Mouse (Mus musculus) megakaryocyte, embryonic 14.5 days (primary cell): ENCODE data around the gene Zyg11a. TPM values are rescaled to one million over a fixed set of nuclear protein-coding genes. Genes with fewer than 3 reads are reported as not detected.
"Not testable (repeated sequence)": the region's sequence is repeated elsewhere in the genome, so short reads cannot be mapped to it uniquely, and the experiment has no call there.

Source experiments
- H3K27me3 ChIP-seq: replicated peaks from 2 replicates; pipeline ENCODE3; 2012; ENCODE audit warnings: inconsistent platforms
- H3K36me3 ChIP-seq: replicated peaks from 2 replicates; pipeline ENCODE3; 2012; ENCODE audit warnings: low read length, inconsistent platforms, mixed read lengths
- H3K4me1 ChIP-seq: 2 replicates; pipeline ENCODE4 v1.6.1; 2012; ENCODE audit warnings: inconsistent platforms
- H3K4me3 ChIP-seq: replicated peaks from 2 replicates; pipeline ENCODE3; 2012; ENCODE audit warnings: moderate library complexity, mild to moderate bottlenecking, inconsistent platforms
- H3K9me3 ChIP-seq: 2 replicates; pipeline ENCODE4 v1.6.1; 2012; ENCODE audit warnings: inconsistent platforms
- FLI1 ChIP-seq: IDR thresholded peaks from 2 replicates; pipeline ENCODE4 v1.6.1; 2012; ENCODE audit warnings: low read length, inconsistent platforms, mixed read lengths
- GATA1 ChIP-seq: IDR thresholded peaks from 3 replicates; pipeline ENCODE4 v1.6.1; 2012; ENCODE audit warnings: mixed read lengths, low read length, inconsistent platforms, borderline replicate concordance
- polyA plus RNA-seq: library from polyadenylated mRNA; stranded (reverse); fragments of >175 nt; gene quantifications from 2 replicates; pipeline ENCODE4 v1.2.3, GENCODE M21; 2012; ENCODE audit warnings: low replicate concordance; ENCODE audit not compliant: insufficient read depth

Zyg11a gene
- polyA plus RNA-seq, 1 experiment: not detected

DNA sequence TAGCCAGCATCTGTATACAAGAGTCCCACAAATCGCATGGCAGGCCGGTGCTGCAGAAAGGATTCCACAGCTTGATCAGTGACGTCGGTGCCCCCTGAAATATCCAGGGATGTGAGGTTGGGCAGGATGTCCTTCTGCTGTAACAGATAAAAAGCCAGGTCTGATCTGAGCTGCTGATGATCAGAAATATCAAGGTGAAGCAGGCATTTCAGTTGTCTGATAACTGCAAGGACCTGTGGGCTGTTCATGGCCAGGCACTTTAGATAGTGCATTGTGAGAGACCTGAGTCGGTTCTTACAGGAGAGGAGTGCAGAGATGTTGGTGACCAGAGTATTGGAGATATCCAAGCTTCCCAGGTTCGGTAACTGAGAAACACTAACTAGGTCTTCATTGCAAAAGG is 13.2 kb downstream of the Zyg11a start:
- no peak overlapping the region for H3K4me3 ChIP-seq
- no peaks in the 10 kb centered on the region for H3K36me3 ChIP-seq
- H3K4me1 ChIP-seq: peaks cover 6% of the 10 kb centered on the region
- no peak for TF ChIP-seq FLI1
- TF ChIP-seq GATA1: no peak
- H3K9me3 ChIP-seq: no peaks in the 10 kb centered on the region
- peaks cover 33% of the 10 kb centered on the region for H3K27me3 ChIP-seq

DNA sequence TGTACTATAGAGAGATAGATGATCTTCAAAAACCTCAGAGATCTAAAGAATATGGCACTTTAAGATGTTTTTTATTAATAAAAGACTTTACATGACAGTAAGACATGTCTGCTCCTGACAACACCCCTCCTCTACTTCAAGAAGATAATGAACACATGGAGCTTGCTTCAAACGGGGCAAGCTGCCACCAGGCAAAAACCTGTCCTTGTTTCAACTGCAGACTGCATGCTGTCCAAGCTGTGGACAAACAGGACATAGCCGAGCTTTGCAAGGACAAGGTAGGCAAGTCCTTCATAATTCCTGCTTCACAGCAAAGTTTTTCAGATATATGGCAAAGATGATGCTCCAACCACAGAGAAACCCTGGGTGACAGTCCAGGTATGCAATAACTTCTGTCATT is 18.6 kb downstream of the Zyg11a start:
- TF ChIP-seq GATA1 (no peak), FLI1 (no peak)
- Histone ChIP-seq H3K4me3 (no peak overlapping the region), H3K9me3 (no peaks in the 10 kb centered on the region)

DNA sequence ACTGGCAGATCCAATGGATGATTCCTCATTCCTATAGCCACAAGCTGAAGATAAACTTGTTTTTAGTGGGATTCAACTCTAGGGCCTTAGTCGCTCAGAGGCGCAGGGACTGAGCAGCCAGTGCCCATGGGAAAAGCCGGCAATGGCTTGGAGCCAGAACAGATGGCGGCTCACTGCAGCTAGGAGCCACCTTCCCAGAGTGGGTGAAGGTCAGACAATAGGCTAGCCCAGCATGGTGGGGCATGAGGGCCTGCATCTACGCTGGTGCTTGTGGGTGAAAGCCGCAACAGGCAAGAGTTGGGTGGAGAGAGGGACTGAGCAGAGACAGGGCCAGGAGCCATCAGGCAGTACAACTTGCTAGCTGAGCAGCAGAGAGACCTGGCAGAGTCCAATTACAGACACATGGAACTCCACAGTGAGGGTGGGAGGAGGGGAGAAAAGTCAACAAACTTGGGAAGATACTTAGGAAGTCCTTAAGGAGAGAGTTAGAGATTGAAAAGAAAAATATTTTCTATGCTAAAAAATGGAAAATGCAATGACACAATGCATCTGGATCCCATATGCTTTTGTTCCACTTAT is 21.5 kb downstream of the Zyg11a start:
- no peaks in the 10 kb centered on the region for H3K9me3 ChIP-seq
- no peaks in the 10 kb centered on the region for H3K4me1 ChIP-seq
- H3K4me3 ChIP-seq: no peak overlapping the region
- peaks cover 32% of the 10 kb centered on the region for H3K27me3 ChIP-seq
- TF ChIP-seq GATA1: no peak
- TF ChIP-seq FLI1: no peak
- no peaks in the 10 kb centered on the region for H3K36me3 ChIP-seq

More for the DNA sequence above, 18.6 kb downstream of the Zyg11a start:
- H3K4me1 ChIP-seq: no peaks in the 10 kb centered on the region
- no peaks in the 10 kb centered on the region for H3K36me3 ChIP-seq
- peaks cover 24% of the 10 kb centered on the region for H3K27me3 ChIP-seq

DNA sequence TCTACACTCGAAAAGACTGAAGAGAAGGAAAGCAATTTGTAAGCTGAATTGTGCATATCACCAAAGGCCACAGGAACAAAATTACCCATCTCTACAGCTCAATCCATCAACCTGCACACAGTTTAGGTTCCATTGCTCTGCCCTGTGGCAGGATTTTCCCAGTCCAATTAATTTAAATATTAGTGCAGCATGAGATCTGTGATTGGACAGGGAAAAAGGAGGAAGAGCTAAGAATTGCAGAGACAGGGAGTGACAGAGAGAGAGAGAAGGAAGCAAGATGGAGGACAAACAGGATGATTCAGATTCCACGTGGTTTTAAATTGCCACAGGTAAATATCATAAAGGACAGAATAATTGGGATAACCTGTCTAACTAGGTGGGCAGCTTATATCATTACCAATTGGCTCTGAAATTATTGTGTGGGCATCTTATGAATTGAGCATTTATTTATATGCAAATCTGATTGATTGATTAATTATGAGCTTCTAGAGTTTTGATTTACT is 25.0 kb downstream of the Zyg11a start:
- H3K4me1 ChIP-seq: peaks cover 2% of the 10 kb centered on the region; the same call in 1 of the 2 replicates
- H3K9me3 ChIP-seq: no peaks in the 10 kb centered on the region
- peaks cover 38% of the 10 kb centered on the region for H3K27me3 ChIP-seq
- no peaks in the 10 kb centered on the region for H3K36me3 ChIP-seq
- TF ChIP-seq GATA1 (no peak), FLI1 (no peak)
- no peak overlapping the region for H3K4me3 ChIP-seq

DNA sequence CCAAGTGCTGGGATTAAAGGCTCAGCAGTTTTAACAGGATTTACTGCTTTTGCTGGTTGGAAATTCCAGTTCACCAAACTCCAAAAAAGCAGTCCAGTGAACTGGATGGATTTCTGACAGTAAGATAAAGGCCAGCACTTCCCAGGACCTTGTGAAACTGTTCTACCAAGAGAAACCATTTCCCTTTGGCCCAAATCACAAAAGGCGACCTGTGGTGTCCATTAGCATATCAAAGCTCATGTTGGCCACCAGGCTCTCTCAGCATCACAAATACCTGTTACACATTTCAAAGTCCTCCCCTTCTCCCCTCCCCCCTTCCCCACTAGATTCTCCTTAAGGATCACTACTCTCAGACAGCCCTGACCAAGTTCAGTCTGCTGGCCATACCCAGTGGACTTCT is 35.6 kb downstream of the Zyg11a start:
- Histone ChIP-seq H3K4me1 (no peaks in the 10 kb centered on the region), H3K4me3 (no peak overlapping the region), H3K27me3 (peaks cover 54% of the 10 kb centered on the region), H3K36me3 (no peaks in the 10 kb centered on the region), H3K9me3 (no peaks in the 10 kb centered on the region)
- TF ChIP-seq FLI1 (no peak), GATA1 (no peak)

DNA sequence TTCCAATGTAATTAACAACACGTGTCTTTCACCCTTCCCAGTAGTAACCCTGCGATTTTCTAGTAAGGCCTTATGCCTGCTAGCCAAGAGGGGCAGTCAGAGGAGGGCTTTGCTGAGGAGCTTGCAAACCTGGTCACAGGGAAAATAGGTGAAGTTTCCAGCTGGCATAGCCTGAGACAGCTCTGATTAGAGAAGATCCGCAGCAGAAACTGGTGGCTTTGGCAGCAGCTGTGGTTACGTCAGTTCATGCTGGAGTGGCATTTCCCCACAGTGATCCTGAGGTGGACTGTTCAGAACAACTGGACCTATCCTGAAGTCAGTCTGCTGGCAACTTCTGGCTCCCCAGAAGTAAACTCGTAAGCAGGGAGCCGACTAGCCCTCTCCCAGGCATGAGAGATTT is 49.8 kb downstream of the Zyg11a start:
- Histone ChIP-seq H3K36me3 (no peaks in the 10 kb centered on the region), H3K4me1 (peaks cover 14% of the 10 kb centered on the region), H3K9me3 (peaks cover 15% of the 10 kb centered on the region), H3K27me3 (peaks cover 54% of the 10 kb centered on the region), H3K4me3 (no peak overlapping the region)
- no peak for TF ChIP-seq GATA1
- no peak for TF ChIP-seq FLI1

DNA sequence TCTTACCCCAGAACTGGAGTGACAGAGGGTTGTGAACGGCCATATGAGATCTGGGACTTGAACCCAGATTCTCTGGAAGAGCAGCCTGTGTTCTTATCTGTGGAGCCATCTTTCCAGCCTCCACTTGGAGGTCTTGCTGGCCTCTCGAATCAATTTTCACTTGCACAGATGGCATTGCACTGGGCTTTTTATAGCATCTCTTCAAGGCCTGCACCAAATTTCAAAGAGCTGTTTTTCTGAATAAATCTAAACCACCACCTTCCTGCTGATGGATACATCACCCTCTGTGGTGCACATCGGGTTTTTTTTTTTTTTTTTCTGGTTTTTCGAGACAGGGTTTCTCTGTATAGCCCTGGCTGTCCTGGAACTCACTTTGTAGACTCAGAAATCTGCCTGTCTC is 51.0 kb downstream of the Zyg11a start:
- no peaks in the 10 kb centered on the region for H3K36me3 ChIP-seq
- peaks cover 51% of the 10 kb centered on the region for H3K27me3 ChIP-seq
- no peak for TF ChIP-seq FLI1
- no peak for TF ChIP-seq GATA1
- H3K4me1 ChIP-seq: peaks cover 13% of the 10 kb centered on the region
- H3K9me3 ChIP-seq: peaks cover 14% of the 10 kb centered on the region
- no peak overlapping the region for H3K4me3 ChIP-seq

DNA sequence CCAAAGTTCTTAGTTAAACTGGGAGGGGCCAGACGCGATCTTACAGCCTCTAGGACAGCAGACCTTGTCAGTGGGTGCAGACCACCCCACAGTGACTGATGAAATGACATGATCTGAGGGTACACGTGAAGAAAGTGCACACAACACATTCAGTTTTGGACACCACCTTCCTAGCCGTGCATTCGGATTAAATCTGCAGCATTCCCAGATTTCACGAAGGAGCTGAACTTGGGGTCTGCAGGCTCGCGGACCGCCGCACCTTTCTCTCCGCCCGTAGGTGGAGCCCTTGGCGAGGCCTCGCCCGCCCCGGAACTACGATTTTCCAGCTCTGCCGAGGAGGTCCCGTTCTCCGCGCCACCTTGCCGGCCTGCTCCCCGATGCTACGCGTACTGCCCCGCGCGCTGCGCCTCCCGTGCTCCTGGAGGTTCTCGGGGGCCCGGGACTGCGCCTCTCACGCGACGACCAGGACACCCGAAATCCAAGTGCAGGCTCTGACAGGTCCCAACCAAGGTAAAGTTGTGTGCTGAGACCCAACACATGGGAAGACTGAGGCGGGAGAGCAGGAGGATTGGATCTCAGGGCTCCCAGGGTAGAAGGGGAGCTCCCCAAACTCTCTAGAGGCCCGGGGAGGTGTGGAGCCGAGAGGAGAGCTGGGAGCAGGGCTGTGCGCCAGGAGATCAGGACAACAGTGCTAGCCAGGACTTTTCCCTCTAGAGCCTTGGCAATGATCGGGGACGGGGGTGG is 52.5 kb downstream of the Zyg11a start, which contains the start of gene Echdc2:
Echdc2 (plus strand) TSS at position 286 of the 744 bp plus-strand sequence.
- Histone ChIP-seq H3K9me3 (peaks cover 5% of the 10 kb centered on the region; the same call in 1 of the 2 replicates), H3K36me3 (no peaks in the 10 kb centered on the region), H3K27me3 (peaks cover 50% of the 10 kb centered on the region), H3K4me1 (peaks cover 13% of the 10 kb centered on the region), H3K4me3 (peak within 1 kb of the TSS; percentile 90)
- TF ChIP-seq GATA1: no peak
- TF ChIP-seq FLI1: no peak

DNA sequence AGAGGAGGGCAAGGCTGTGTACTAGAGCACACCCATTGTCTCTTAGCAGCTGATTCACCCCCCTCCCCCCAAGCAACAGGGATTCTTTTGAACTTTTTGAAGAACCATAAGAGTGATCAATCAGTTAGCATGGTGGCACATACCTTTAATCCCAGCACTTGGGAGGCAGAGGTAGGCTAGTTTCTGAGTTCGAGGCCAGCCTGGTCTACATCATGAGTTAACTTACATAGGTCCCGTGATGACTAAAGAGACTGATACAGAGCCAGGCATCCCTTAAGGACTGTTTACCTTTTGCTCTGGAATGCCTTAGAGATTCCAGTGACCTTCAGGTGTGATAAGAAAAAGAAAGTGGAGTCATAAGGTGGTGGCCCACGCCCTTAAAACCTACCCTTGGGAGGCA is 54.6 kb downstream of the Zyg11a start:
- peaks cover 40% of the 10 kb centered on the region for H3K27me3 ChIP-seq
- H3K4me1 ChIP-seq: peaks cover 13% of the 10 kb centered on the region
- H3K36me3 ChIP-seq: no peaks in the 10 kb centered on the region
- no peak overlapping the region for H3K4me3 ChIP-seq
- no peaks in the 10 kb centered on the region for H3K9me3 ChIP-seq
- TF ChIP-seq FLI1 (no peak), GATA1 (no peak)

DNA sequence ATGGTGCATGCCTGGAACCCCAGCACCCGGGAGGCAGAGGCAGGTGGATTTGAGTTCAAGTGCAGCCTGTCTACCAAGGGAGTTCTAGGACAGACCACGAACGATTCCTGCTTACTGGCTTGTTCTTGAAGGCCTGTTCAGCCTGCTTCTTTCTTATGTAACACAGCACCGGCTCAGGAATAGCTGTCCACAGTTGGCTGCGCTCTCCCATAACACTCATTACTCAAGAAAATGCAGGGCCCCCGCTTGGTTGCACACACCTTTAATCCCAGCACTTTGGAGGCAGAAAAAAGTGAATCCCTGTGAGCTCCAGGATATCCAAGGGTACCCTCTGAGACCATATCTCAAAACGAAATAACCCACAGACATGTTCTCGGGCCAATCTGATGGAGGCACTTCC is 55.9 kb downstream of the Zyg11a start:
- TF ChIP-seq FLI1 (no peak), GATA1 (no peak)
- peaks cover 35% of the 10 kb centered on the region for H3K27me3 ChIP-seq
- peaks cover 13% of the 10 kb centered on the region for H3K4me1 ChIP-seq
- H3K36me3 ChIP-seq: no peaks in the 10 kb centered on the region
- H3K4me3 ChIP-seq: no peak overlapping the region
- H3K9me3 ChIP-seq: peaks cover 3% of the 10 kb centered on the region

DNA sequence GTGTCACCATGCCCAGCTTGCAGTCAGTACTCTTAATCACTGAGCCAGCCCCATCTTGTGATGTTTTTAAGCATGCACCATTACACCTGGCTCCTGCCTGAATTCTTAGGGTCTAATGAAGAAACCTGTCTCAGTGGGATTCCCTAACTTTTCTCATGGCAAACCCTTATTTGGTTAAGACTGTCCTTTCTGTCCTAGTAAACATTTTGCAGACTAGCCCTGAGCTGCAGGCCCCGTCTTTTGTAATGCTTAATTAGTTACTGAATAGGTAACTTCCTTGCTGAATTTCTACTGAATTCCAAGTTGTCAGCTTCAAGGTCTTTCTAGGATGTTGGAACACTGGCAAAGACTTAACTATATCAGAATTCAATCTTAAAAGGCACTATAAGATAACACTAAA is 62.7 kb downstream of the Zyg11a start:
- H3K4me1 ChIP-seq, H3K36me3 ChIP-seq, H3K4me3 ChIP-seq, H3K27me3 ChIP-seq: not testable (repeated sequence)
- peaks cover 15% of the 10 kb centered on the region for H3K9me3 ChIP-seq

DNA sequence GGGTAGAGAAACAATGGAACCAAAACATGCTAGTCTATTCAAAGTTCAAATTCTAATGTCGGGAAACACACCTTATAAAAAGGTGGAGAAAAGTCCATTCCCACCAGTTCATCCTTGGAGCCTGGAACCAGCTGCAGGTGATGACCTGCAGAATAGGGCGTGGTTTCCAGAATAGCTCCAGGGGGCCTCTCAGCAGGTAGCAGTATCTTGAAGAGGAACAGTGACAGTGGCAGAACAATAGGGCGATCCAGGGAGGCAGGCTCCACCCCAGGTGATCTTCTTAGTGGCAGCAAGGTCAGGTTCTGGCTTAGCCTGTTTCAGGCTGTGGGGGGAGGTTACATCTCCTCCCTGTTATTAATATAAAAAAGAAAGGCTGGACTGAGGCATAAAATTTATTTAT is 72.3 kb downstream of the Zyg11a start:
- not testable (repeated sequence) for H3K4me1 ChIP-seq, H3K4me3 ChIP-seq, H3K27me3 ChIP-seq, H3K36me3 ChIP-seq
- H3K9me3 ChIP-seq: peaks cover 12% of the 10 kb centered on the region
